Mouse (Mus musculus) heart, adult 9 months (tissue): ENCODE results near the gene Wsb1.
"Not testable (repeated sequence)": the region's sequence is repeated elsewhere in the genome, so short reads cannot be mapped to it uniquely, and the experiment has no call there.

Source experiments
- DNase-seq, 2 experiments: peaks; one replicate each; pipeline ENCODE4 v3.0.0; 2022; ENCODE audit warnings: low spot score in 2 of 2

Wsb1 gene

DNA sequence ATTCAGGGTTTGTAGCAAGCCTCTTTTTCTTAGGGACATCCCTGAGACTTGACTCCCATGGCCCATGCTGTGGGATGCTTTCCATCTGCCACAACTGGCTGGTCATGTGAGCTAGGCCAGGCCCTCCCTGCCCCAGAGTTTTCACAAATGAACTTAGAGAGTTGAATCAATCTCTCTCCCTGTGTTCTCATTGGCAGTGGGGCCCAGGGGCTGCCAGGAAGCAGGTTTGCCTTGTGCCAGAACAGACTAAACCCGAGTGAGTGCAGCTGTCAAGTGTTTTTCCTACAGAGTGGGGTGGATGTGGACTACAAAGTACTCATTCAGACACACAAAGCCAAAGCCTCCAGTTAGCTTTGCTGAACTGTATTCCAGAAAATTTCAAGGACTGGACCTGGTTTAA is 12.7 kb upstream of the Wsb1 start:
- DNase-seq, result peak; percentile 58 to 75

DNA sequence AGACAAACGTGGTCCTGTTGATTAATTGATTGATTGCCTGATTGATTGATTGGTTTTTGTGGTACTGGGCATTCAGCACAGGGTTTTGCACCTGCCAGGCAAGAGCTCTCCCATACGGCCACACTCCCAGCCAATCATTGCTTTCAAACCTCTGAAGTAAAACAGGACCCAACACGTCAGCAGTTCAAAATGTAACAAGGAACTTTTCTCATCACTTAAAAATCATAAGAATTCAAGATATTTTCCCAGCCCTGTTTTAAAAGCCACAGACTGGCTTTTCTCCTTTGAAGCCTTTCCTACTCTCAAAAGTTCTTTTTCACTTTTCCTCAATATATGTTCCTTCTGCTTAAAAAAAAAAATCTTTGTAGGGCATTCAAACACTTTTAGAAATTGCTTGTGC is 9.9 kb upstream of the Wsb1 start:
- no peak for DNase-seq

DNA sequence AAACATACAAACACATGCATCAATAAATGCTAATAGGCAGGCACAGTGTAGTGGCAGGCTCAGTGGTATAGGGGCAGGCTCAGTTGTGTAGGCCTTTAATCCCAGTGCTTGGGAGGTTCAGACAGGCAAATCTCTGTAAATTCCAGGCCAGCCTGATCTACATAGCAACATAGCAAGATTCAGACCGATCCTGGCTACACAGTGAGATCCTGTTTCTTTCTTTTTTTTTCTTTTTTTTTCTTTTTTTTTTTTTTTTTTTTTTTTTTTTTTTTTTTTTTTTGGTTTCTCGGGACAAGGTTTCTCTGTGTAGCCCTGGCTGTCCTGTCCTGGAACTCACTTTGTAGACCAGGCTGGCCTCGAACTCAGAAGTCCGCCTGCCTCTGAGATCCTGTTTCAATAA is 5.7 kb upstream of the Wsb1 start:
- not testable (repeated sequence) for DNase-seq

DNA sequence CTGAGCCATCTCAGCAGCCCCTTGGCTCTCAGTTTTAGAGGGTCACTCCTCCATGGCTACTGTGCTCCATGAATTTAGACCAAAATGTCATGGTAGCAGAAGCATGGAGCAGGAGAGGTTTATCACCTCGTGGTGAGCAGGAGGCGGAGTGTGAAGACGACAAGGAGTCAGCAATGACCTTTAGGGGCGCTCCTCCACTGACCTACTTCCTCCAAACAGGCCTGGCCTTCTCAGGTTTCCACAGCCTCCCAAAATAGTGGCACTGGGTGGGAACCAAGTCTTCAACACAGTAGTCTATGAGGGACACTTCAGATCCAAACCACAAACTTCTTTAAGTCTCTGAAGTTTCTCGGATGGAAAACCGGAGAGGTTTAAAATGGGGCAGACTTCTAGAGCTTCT is 4.3 kb upstream of the Wsb1 start:
- DNase-seq, result no peak

DNA sequence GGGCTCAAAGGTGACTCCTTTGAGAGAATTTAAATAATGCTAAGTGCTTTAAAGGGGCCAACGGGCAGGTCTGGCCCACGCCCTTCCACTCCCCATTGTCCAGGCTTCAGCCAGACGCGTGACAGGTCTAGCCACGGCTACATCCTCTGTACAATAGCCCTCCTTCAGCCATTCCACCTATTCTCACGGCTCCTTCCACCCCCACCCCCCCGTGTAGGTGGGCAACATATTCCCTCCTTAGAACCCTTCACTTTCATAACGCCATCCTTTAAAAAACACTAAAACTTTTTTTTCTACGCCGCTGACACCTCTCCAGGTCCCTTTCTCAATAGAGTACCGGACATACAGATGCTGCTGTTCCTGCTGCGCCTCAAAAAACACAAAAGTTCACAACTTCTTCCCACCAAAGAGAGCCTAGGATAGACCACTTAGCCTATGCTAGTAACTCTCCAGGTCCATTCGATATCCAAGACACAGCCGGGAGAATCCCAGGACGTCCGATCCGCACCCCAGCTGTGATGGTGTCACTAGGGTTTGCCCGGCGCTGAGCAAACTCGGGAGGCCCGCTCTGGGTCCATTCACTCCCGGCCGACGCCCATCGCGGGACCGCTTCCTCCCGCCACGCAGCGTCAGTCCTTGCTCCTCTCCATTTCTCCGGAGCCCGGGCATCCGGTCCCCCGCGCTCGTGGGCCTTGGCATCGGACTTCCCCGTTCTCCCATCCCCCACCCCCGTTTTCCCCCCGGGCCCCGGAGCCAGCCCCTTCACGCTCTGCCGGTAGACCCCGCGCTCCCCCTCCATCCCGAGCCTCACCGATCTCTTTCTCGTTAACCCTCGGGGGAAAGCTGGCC is 705 bp downstream of the Wsb1 start:
- peak; percentile 53 to 62 for DNase-seq

DNA sequence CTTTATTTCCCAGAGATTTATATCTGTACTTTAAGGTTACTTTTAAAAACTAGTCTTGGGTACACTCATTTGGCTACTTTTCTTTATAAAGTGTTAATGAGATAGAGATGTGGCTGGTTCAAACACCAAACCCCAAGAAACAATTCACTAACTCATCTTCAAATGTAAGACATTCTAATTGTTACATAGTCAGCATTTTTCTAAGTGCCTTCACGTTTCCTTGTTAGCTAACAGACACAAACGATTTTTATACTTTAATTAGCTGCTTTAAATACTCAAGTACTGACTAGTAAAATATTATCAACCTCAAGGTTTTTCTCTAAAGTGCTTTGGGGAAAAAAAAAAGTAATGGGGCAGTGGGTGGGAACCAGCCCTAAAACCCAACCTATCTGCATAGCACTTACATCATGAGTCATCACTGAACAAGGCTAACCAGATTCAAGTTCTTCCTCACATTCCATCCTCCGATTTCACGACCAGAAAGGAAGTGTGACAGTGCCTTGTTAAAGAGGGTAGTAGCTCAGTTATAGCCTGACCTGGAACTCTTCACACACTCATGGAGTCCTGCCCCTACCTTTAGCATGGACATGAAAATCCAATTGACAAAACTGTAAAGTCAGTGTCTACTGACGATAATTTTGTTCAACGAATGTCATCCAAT is 1.5 kb downstream of the Wsb1 start:
- DNase-seq, result peak; percentile 34 to 47

DNA sequence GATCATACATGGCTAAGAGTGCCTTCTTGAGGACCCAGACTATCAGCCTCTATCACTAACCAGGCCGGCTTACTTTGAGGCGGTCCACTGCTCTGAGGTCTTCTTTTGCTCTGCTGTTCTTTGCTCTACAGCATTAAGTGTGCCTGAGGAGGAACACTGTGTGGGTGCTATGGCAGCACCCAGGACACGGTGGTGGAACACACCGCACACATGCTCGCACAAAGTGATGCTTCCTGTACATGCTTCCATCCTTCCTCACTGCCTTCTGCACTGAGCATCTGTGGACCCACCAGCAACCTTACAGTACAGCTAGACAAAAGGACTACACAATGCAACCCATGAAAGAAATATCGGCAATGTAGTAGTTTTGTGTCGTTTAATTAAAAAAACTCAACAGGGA is 15.4 kb downstream of the Wsb1 start:
- DNase-seq, result no peak

DNA sequence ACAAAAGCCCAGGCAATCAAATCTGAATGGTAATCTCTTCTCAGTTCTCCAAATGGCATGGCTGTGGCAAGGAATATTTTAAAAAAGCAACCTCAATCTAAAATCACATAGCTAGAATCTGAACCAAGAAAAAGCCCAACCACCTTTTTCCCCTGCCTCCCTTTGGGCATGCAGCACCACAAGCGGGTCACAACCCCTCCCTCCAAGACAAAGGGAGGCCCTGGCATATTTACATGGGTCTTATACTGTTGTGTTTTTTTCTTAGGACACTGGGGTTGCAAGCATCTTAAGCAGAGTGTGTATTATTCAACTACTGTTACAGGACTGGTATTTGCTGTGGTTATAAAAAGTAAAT is 16.1 kb downstream of the Wsb1 start:
- DNase-seq, result peak; percentile 50 to 63

DNA sequence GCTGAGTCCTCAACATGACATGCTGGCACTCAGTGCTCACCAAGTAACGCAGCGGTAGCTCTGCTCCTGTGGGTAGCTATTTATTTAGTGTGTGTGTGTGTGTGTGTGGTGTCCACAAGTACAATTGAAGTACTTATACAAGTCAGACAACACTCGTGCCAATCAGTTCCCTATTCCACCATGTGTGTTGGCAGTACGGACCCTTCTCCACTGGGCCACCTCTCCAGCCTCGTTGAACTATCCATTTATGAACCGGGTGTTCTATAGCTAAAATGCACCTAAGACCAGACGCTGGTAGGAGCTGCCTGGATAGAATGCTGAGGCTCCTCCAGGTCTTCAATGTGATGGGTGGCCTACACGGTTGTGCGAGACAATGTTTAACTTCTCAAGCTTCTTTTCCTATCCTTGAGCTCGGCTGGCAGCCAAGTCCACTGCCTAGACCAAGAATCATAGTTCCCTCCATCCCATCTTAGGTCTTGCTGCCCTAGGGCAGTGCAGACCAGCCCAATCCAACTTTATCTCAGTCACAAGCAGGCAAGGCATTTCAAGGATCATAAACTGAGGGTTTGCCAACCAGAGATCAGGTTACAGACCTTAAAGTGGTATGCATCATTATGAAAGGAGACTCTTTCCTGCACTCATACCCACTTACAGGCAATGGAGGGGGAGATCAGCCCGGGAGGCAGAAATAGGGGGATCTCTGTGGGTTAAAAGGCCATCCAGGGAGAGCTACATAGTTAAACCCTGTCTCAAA is 16.6 kb downstream of the Wsb1 start:
- DNase-seq, result peak in 1 of 2 experiments; percentile 31

DNA sequence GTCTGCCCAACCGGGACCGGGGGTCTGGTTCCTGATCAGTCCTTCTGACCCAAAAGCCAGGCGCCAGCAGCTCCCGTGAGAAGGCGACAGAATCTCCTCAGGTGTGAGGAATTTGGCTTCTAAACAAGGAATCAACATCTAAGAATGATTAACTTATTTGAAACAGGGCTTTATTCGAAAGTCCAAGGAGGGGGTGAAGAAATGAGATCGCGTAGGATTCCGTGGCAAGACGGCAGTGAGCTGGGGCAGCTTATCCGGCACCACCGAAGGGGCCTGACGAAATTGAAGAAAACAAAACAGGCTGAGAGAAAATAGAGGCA is 24.3 kb downstream of the Wsb1 start:
- no peak for DNase-seq

DNA sequence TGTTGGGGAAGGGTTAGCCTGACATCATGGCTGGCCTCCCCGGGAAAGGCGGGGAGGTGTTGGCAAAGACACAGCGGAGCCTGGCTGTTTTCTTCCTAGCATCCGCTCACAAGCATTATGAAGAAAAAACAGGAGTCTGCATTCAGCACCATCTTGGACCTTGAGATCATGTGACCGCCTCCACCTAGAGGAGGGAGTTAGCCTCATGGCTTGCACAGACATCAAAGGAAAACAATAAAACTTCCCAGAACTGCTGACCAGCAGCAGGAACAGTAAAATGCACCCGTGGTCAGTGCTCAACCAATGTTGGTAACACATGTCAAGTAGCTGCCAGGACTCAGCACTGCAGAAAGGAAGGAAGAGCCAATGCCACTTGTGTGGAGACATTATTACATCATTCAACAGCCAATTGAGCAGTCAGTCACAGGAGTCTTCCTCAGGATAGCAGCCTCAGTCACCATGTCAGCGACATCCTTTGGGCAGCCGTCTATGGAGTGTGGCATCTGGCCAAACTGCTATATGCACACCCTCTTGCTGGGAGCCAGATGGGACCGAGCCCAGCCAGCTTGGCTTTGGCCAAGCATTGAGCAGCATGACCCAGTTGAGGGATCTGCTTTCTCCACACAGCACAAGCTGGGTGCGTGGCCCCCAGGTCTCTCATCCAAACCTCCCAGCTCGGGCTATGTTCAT is 24.8 kb downstream of the Wsb1 start:
- peak in 1 of 2 experiments; percentile 54 for DNase-seq

DNA sequence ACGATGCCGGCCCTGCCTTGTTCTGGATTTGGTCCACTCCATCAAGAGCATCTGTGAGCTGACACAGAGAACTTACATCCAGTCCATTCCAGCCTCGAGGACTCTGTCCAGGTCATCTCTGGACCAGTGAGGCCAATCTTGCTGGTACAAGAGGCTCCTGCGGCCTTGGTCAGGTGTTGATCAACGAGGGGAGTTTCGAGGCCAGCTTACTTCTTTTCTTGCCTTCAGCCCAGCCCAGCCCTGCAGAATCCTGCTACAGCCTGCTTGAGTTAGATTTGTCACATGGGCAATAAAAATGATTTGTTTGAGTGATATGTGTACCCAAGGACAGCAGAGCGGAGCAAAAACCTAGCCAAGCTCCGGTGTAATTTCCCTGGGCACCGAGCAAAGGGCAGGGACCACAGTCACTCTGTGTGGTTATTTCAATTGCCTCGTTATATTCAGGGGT is 25.4 kb downstream of the Wsb1 start:
- no peak for DNase-seq

DNA sequence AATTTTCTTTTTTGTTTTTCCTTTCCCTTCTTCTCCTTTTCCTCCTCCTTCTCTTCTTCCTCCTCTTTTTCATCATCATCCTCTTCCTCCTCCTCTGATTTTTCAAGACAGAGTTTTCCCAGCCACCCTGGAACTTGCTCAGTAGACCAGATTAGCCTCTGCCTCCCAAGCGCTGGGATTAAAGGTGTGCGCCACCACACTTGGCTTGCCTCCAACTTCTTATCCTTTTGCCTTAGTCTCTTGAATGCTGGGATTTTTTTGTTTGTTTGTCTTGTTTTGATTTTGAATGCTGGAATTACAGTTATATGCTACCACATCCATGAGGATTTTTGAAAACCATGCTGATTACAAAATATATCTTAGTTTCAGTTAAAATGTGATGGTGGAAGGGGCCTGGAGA is 26.4 kb downstream of the Wsb1 start:
- DNase-seq, result no peak

DNA sequence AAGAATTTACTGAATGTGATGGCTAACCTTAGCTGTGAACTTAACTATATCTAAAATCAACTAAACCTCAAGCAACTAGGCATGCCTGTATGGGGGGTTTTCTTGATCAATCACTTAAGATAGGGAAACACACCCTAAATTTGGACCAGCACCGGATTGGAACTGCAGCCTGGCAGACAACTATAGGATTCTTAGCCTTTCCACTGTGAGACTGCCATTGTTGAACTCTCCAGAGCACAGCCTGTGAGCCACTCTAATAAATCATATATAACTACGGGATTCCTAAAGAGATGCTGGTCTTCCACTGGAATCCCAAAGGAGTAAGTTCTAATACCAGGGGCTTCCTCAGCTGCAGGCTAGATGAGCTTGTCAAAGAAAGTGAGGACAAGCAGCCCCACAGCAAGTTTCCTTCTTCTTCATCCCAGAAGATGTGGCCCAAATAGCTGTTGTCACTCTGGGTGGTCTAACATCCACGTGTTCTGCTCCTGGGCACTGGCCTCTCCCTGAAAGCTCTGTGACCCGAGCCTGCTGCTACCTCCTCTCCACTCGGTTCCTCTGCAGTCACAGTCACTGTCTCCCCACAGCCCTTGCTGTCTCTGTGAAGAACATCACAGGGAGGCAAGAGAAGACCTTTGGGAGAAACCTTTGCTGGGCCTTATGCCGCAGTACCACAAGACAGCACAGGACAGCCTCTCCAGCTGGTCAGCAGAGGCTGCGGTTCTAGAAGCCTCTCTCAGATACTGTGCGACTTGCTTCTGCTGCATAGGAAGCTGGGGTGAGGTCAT is 28.9 kb downstream of the Wsb1 start:
- no peak for DNase-seq

DNA sequence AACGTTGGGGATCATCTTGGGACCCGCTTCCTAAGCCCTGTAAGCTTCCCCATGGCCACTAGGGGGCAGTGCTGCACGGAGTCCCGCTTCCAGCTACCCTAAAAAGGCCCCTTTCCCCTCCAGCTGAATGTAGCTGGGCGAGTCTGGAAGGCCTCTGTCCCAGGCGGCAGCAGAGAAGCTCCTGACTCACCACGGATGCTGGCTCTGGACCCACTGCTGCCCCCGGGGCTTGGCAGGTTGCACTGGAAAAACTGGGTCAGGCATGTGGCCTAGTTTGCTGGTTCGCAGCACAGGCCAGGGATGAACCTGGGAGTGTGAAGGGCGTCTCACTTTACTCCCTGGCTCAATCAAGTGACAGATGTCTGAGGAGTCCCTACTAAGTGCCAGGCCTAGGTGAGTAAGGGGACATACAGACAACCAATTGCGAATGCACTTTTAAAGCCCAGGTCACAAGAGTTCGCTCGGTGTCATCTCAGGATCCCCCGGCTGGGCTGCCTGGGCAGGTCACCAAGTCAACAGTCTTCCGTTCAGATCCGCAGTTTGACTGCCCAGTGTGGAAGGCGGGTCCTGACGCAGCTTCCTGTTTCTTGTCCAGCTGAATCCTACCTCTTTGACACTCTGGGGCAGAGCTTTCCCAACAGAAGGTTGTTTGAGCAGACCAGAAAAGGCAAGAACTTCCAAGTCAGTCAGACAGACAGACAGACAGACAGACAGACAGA is 29.8 kb downstream of the Wsb1 start:
- peak; percentile 92 to 94 for DNase-seq

DNA sequence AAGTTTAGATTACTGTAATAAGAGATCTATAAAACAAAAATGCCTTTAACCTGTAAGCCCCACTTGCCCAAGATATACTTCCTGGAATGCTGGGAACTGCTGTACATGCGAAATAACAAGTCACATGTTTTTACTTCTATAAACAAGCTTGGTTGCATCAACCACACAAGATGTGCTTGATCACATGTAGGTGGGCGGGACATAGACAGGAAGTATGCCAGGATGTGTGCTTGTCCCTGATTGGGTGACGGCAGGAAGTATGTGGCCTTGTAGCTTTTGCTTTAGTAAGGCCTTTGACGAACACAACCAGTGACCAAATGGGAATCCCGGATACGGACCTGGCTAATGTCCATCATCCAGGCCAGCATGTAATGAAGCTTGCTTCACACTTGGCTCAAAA is 31.1 kb downstream of the Wsb1 start:
- peak; percentile 53 to 65 for DNase-seq

DNA sequence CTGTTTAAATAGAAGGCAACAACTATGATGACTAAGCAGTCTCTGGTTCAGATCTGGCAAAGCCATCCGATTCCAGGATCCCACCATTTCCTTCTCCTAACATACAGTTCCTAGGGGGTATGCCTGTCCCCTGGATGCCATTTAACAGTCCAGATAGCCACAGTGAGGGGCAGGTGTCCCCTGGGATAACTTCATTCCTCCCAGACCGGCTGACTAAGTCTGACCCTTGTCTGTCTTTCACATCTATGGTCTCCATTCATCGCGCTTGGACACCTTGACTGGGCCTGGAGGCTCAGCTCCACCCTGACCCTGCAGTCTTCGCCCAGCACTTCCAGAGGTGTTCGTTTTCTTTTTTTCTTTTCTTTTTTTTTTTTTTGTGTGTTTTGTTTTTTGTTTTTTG is 31.8 kb downstream of the Wsb1 start:
- DNase-seq, result no peak

DNA sequence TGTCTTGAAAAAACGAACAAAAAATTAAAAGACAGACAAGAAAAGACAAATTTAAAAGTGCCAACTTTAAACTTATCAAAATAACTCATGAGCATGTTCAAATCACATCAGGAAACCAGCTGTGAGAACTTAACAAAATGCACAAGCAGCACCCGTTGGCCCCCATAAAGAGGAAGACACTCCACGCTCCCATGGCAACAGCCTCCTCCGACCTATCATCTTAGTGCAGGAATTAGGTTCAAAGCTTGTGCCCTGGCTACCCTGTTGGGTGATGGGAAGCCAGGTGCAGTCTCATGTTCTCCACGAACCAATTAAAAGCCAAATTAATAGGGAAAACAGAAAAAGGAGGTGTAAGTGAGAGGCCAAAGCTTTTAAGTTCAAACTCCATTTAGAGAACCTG is 32.8 kb downstream of the Wsb1 start:
- DNase-seq, result no peak

DNA sequence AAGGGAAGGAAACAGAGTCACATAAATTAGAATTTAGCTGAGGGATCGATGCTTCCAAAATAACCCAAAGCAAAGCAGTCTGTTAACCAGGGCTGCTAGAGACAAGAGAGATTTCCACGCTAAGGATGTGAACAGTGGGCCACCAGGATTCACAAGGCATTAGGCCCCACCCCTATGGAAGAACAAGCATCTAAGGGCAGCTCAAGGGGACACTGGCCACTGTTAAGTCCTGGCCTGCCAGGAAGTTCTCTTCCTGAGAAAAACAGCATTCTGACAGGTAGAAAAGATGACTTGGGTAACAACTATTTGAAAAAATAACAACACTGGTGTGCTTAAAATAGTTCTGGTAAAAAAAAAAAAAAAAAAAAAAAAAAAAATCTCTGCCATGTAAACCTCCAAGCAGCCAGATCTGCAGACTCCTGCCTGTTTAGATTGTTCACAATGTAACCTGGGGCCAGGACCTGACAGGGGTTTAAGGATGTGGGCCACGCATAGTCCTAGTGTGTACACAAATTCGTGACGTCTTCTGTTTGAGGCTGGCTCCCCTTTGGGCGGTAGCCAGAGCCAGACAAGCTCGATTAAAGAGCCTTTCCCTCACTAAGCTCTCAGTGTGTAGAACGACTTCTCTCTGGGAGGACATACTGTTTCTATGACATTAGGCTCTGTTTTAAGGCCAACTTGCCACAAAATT is 35.4 kb downstream of the Wsb1 start:
- DNase-seq, result no peak

DNA sequence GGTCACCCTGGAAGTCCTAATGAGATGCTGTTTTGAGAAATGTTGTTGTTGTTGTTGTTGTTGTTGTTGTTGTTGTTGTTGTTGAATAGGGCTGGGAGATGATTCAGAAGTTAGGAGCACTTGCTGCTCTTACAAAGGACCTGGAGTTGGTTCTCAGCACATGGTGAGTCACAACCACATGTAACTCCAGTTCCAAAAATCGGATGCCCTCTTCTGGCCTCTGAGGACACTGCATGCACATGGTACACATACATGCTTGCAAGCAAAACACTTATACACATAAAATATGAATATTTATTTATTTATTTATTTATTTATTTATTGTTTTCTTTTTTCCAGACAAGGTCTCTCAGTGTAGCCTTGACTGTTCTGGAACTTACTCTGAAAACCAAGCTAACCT is 36.4 kb downstream of the Wsb1 start:
- DNase-seq, result no peak
